Mouse (Mus musculus) right cerebral cortex, postnatal 25 days (tissue): Measurements from ENCODE around the gene Dbndd2.

Source experiments
- DNase-seq: peaks from one replicate; pipeline ENCODE4 v3.0.0; 2022

Dbndd2 gene

DNA sequence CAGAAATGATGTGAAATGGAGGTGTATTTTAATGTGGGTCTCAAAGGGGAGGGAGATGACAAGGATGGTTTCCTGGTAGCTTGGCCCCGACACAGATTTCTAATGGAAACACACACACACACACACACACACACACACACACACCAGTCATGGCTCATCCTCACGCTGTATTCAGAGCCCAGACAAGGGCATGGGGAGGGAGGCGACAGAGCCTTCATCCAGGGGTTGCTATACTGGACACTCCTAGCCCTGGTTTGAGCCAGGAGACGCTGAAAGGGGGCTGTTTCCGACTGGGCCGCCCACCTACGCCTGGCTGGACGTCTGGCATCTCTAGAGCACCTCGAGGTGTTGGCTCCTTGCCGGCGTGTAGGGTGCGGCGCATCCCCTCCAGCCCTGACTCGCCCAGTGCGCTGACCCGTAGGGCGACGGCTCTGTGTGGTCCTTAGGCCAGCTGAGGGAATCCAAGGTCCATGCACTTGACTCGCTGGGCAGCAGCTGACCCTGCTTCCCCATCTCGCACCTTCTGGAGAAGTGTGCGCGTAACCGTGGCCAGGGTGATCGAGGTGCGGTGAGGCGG lies at the start of gene Dbndd2:
TSS of gene Dbndd2 (plus strand) at position 426 of the 577 bp plus-strand sequence.
- DNase-seq: no peak

DNA sequence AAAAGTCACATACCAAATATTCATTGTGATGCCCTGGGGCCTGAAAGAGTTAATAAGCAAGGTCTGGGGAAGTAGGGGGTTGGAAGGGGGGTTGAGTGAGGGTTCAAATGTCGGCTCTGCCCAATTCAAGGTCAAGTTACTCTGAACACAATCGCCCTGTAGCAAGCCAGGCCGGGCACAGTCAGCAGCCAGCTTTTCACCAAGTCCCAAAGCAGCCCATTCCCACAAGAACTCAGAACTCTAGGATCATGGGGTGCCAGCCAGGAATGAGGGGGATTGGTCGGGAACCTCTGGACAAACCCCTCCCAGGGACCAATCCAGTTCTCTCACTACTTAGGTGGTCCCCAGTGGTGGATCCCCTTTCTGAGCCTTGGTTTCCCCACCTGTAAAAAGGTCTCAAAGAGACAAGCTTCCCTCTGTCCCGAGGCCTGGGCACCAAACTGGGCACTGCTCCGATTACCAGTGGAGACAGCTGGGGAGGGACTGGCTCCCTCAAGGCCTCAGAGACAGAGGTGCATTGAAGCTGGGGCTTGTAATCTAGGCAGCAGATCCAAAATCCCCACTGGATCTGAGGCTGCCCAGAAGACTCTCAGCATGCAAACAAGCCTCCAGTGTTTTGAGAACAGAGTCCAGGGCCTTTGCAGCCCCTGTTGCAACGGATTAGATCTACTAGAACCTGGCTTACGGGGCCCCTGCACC lies 49.5 kb upstream of the Dbndd2 start:
- DNase-seq: no peak

DNA sequence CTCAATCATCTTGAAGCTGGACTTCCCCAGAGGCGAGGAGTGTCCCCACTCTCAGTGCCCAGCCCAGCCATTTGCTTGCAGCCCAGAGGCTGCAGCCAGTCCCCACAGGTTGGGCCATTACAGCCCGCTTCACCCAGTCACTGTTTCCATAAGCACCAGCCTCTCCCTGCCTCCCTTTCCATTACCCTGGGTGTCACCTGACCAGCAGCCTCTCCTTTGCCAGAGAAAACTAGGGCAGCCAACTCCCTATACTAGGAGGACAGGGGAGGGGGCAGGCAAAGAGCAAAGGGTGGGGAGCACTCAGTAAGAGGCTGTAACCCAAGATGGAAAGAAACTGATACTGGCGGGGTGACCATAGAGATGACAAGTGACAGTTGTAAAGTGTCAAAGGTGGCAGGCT lies 48.9 kb upstream of the Dbndd2 start:
- no peak for DNase-seq

DNA sequence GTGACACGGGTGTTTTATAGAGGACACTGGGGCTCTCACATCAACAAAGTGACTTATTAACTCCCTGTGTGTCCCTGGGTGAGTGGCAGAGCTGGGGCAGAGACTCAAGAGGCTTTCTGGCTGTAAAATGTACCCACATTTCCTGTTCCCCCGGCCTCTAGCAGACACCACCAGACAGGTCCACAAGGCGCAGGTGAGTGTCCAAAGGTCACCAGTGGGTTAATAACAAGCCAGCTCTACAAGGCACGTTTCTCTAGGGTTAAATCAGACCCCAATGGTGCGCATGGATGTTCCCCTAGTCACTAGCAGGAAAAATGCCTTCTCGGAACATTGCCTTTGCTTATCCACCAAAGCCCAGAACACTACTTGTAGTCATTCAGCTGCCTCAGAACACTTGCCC lies 48.2 kb upstream of the Dbndd2 start:
- no peak for DNase-seq

DNA sequence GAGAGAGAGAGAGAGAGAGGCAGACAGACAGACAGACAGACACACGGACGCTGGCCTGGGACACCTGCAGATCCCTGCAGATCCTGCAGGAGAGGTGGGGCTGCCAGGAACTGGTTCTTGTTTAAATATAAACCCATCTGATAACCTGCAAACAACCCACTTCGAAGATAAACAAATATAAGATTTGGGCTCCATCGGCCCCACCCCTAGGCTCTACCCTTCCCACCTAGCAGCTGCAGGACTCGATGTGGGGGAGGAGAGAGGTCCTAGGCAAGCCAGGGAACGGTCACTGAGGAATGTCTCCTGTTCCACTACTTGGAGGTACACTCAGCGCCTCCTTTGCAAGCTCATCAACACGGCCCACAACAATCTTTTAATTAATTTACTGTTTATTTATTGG lies 47.6 kb upstream of the Dbndd2 start:
- no peak for DNase-seq

DNA sequence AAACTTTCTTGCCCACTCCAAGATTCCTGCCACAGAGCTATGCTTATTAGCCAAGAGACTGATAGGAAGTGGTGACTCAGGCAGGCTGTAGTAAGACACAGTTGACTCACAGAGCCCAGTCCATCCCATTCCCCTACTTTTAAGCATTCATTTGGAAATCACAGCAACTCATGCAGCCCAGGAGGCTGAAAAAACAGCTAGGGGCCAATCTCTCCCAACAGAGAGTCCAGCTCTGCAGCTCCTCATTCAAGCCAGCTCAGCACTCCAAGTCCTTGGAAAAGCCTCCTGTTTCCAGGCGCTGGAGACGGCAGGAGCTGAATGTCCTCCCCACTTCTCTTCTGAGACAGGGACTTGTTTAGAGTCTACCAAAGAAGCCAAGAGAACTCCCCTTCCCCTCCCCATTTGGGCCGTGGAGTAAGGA lies 46.9 kb upstream of the Dbndd2 start:
- DNase-seq: no peak

DNA sequence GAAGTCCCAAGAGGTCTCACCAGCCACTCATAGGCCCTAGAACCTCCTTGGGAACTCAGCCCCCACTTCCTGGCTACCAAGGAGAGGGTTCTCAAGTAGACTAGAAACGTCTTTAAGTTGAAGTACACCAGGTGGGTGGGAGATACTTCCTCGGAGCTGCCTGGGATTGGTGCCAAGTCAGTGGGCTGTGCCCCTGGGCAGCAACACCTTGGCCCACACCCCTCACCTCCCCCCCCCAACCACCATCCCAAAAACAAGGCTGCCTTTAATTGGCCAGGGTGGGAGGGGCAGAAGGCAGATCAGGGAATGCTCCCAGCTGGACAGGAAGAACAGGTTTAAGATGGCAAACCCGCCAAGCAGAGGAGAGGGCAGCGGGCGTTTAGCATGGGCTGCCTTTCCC lies 45.6 kb upstream of the Dbndd2 start:
- DNase-seq: no peak

DNA sequence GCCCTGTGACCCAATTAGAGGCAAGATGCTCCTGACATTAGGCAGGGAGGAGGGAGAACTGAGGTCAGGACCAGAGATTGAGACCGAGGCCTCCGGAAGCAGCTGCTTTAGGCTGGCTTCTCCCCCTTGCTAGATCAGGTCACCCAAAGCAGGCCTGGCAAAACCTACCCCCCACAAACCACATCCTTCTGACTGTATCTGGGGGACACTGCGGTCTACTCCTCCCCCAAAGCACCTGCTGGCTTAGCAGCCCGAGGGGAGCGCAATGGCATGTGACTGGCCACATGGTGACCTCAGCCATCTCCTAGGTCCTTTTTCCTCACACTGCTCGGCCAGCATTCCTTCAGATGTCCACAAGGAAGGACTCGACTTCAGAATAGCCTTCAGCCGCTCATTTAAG lies 44.8 kb upstream of the Dbndd2 start:
- no peak for DNase-seq

DNA sequence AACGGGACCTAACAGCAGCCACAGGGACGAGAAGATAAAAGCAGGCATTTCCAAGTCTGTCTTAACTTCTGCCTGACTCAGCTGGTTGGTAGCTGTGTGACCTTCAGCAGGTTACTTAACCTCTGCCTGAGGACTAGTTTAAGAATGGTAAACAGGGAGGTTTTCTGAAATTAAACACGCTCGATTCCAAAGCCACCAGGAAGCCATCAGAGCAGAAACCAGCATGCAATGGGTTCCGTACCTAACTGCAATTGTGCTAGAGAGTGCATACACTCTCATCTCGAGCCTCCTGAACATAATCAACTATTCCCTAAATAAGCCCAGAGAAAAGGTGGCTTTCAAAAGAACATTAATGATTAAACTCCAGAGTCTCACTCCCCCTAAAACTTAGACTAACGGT lies 44.2 kb upstream of the Dbndd2 start:
- no peak for DNase-seq

DNA sequence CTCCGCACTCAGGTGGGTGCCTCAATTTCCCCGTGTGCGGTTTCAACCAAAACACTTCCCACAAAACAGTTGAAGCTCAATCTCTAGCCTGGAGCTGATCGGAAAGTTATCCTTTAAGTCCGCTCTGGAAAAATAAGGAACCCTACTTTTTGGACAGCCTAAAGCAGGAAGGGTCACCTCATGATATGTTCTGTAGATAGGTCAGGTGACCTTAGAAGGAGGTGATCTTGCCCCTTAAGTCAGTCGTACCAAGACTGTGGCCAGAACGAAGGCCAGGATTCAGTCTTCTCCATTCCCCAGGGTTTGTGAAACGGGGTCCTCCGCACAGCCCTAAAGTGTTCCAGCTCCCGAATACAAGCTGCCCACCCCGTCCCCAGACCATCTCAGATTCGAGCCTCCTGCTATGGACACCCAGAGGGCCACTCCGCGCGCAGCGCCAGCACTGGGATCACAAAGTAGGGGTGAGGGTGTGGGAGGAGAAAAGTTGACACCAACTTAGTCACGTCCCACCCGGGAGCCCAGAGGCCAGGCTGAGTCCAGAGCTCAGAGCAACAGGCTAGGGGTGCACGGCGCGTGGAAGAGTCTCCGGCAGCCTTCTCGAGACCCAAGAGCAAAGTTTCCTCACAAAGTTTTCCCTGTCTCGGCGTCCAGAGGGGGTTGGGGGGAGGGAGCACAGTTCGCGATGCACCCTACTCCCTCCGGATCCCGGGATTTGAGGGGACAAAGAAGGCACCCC lies 43.4 kb upstream of the Dbndd2 start:
- DNase-seq: no peak

DNA sequence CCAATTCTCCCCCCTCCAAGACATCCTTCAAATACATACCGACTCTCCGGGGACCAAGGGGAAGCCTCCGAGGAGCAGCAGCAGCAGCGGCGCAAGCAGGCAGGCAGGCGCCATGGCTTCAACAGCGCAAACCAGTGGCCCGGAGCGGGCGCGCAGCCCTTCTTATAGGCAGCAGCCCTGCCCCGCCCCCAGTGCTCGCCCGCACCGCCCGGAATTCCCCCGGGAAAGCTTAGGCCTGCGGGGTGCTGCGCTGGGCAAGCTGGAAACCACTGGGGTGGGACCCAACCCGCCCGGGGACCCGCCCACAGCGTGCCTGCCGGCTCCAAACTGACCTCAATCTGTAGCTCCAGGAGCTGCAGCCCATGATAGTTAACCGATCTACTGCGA lies 42.9 kb upstream of the Dbndd2 start:
- DNase-seq: peak; percentile 78

DNA sequence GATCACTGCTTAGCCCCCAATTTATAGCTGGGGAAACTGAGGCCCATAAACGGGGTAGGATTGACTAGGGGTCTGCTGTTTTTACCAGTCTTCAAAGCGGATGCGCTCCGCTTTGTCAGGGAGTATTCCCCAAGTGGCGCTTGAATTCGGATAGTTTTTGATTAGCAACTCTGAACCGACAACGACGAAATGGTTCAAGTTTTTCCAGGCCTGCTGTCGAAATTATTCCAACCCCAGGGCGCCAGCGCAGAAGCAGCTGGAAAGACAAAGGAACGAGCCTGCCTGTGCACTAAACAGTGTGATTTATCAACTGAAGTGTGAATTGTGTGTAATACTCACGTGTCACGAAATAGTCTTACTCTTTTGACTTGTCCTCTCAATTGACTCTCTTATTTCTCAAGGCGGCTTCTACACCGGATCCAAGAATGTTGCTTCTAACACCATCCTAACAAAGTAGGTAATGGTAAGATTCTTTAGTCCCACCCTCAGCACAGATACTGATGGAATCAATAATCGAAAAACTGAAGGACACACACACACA lies 42.4 kb upstream of the Dbndd2 start, which contains the start of gene Sdc4:
TSS of gene Sdc4 (minus strand) at position 428 of the 541 bp plus-strand sequence.
- no peak for DNase-seq

DNA sequence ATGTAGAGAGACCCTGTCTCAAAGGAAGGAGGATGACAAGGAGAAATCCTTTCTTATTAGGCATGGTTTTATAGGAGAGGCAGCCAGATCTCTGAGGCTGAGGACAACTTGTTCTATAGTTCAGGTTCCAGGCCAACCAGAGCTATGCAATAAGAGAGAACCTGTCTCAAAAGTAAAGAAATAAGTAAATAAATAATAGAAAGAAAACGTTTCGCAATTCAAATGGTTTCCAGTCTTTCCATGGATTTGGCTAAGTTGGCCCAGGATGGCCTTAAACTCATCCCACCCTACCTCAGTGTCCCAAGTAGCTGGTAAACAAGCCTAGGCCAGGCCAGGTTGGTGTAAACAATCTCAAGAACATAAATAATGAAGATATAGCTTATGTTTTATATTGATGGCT lies 41.2 kb upstream of the Dbndd2 start:
- no peak for DNase-seq

DNA sequence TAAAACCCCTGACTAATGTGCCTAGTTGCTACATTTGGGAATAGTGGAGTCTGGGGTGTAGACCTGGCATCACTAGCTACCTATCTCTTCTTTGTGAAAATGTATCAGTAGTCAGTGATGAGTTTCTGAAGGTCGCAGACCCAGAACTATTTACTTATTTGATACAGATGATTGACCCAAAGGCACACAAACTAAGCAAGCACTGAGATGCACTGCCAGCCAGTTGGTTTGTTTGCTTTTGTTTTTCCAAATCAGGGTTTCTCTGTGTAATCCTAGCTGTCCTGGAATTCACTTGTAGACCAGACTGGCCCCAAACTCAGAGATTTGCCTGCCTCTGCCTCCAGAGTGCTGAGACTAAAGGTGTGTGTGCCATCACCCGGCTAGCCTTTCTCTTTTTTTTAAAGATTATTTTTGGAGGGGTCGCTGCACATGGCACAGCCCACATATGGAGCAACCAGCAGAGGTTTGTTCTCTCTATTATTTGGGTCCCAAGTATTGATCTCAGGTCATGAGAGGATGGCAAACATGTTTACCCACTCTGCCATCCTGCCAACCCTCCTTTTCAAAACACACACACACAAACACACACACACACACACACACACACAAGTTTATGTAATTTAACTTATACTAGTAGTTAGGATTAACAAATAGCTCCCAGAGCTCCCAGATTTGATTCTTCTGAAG lies 40.4 kb upstream of the Dbndd2 start:
- DNase-seq: no peak

DNA sequence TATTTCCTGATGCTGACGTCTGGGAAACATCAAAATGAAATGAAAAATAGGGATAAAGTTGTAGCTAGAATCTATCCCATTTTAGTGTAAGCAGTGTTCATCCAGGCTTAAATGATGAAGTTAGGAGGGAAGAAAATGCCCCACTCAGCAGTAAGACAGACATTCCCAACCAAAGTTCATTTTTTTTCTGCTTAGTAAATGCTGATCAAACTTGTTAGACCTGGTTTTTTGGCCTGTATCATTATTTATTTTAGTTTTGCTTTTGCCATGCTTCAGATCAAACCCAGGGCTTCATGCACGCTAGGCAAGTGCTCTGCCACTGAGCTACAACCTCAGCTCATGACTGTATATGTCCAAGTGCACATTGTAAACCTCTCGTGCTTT lies 39.8 kb upstream of the Dbndd2 start:
- DNase-seq: no peak

DNA sequence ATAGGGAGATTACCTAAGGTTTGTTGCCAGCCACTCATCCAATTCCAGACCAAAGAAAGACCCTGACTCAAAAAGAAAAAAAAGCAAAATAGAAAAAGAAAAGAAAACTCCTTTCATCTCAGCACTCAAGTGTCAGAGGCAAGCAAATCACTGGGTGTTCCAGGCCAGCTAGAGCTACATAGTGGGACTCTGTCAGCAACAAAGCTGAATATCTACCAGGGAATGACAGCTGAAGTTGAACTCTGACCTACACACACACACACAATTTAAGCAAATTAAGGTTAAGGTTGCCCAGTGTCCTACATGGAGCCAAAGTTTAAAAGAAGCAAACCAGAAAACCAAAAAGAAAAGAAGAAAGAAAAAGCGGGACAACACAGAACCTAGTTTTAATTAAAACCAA lies 37.8 kb upstream of the Dbndd2 start:
- no peak for DNase-seq

DNA sequence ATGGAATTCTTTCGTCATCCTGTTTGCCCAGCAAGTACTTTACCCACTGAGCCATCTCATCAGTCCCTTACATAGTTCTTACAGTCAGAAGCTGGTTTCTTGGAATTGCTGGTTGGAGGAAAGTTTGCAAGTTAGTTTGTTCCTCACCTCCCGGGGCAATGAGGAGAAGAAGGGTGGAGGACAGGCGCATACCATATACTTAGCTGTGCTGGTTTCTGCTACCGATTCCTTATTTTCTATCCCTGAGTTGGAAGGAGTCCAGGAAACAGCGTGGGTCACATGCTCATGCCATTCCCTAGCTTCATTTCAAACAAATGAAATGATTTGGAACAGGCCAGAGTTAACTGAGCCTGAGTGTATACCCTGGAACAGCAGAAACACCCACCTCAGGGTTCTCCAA lies 37.0 kb upstream of the Dbndd2 start:
- no peak for DNase-seq

DNA sequence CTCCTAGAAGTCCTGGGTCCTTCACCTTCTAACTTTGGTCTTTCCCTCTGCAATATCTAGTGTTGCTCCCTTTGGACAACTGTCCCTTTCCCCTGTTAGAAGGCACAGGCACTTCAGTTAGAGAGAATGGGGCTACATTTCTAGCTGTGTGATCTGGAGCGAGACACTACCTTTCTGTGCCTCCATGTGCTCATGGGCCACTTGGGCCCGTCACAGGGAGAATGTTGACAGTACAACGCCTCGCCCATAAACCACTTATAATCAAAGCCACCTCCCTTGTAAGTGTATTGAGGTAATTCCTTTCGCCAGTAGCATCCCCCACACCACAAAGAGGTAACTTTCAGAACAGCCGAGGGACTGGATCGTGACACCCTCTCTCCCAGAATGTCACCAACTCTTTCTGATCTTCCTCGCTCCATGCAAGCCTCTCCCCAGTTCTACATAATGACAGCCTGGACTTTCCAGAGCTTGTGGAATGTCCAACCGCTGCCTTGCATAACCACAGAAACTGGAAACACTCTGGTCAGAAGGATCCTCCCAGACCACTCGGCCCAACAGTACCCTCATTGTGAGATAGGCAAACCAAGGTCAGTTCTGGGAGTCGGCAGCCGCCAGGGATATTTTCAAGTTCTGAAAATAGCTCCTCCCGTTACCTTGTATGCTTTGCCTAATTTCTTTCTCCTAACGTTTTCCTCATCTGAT lies 36.4 kb upstream of the Dbndd2 start:
- no peak for DNase-seq

DNA sequence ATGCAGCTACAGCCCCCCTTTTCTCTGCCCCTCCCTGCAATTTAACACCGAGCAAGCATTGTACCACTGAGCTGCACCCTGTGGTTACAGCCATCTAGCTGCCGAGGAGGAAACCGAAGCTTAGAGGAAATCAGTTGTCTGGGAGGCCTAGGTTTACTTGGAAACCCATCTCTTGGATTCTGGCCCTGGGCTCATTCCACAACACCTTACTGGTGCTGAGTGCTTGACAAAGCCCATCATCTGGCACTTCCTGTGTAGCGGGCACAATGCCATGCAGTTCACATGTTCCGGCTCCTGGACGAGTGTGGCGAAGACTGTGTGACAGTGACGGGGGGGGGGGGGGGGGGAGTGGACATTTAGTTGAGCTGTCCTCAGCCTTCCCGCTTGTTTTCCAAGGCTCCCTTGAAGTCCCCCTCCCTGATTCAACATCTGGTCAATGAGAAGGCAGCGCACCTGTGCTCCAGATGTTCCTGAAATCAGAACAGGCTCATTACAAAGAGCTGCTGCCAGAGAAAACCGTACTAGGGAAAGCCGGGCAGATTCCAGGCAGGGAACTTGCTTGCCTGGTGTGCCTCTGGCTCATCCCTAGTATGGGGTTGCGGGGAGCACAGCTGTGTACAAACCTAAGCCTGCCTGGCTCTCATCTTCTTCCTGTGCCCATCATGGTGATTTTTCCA lies 33.8 kb upstream of the Dbndd2 start:
- no peak for DNase-seq

DNA sequence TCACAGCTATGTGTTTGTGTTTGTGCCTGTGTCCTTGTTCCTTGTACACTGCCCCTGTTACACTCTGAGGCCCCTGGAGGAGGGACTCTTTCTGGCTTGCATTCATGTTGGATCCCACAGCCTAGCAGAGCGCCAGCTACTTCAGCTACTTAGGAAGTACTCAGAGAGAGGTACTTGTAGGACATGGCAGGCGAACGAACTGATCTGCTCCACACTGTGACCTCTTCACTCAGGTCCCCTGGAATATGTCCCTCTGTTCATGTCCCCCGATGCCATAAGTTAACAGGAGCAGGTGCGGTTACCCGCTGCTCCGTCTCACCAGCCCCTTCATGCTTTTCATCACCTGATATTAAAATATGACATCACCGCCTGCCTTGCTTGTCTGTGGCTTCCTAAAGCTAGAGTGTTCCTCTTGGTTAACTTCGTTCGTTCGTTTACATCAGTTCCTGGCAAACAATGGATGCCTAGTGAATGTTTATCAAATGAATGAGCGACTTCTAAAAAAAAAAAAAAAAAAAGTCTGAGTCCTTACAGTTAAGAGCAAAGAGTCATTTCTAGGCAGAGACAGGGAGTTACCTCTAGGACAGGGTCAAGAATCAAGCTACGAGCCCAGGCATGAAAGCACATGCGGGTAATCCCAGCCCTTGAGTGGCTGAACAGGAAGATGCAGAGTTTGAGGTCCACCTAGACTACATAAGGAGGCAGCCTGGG lies 32.7 kb upstream of the Dbndd2 start:
- DNase-seq: no peak

DNA sequence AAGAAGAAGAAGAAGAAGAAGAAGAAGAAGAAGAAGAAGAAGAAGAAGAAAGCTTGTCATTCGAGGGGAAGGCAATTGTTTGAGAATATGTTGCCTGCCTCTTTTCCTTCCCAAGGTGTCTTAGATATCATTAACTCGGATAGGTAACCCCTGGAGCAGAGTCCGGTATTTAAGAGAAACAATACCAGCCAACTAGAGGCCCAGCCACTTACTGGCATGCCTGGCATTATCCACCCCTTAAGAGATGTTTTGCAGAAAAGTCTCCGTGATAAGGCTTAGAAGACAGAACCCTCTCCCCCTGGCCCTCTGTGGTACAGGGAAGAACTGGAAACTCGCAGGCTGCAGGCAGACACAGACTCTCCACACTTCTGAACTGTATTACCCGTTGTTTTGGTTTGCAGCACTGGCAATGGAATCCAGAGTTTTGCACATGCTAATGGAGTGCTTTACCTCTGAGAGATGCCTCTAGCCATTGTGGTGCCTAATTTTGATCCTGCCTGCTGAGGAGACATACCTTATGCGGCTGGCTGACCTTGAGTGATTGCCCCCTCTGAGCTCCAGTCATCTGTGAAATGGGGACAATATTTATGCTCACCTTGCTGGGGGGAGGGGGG lies 31.9 kb upstream of the Dbndd2 start:
- DNase-seq: no peak
